Mouse (Mus musculus) midbrain, postnatal 0 days (tissue): ENCODE measurements around the gene Cdh1. TPM values are rescaled to one million over a fixed set of nuclear protein-coding genes. Genes with fewer than 3 reads are reported as not detected.

Experiments
- ATAC-seq: fragments of 200-750 bp; cut with Nextera tagmentation; 2 replicates; pipeline ENCODE4 v1.8.0; 2017; ENCODE audit warnings: moderate number of reproducible peaks, mild to moderate bottlenecking, moderate TSS enrichment, moderate library complexity; ENCODE audit not compliant: low FRiP score
- DNase-seq: peaks from one replicate; pipeline ENCODE4 v3.0.0-alpha.2; 2015; ENCODE audit warnings: low spot score
- H3K27ac ChIP-seq: fragments of 300-500 bp; sonication (generic); 2 replicates; pipeline ENCODE4 v1.5.1; 2014; ENCODE audit warnings: low read depth, mild to moderate bottlenecking, low read length, mixed read lengths
- H3K27me3 ChIP-seq: fragments of 300-500 bp; sonication (generic); 2 replicates; pipeline ENCODE4 v1.6.1; 2014; ENCODE audit warnings: low read length, control low read depth, mixed read lengths; ENCODE audit not compliant: insufficient read depth
- H3K36me3 ChIP-seq: fragments of 300-500 bp; sonication (generic); 2 replicates; pipeline ENCODE4 v1.6.1; 2014; ENCODE audit warnings: low read length, control low read depth, mixed read lengths; ENCODE audit not compliant: insufficient read depth
- H3K4me1 ChIP-seq: fragments of 300-500 bp; sonication (generic); 2 replicates; pipeline ENCODE4 v1.6.1; 2014; ENCODE audit warnings: mild to moderate bottlenecking, control low read depth, antibody characterized with exemption, low read length, mixed read lengths; ENCODE audit not compliant: insufficient read depth
- H3K4me2 ChIP-seq: fragments of 300-500 bp; sonication (generic); 2 replicates; pipeline ENCODE4 v1.6.1; 2014; ENCODE audit warnings: low read depth, mild to moderate bottlenecking, low read length, mixed read lengths; ENCODE audit not compliant: poor library complexity, severe bottlenecking
- H3K4me3 ChIP-seq: fragments of 300-500 bp; sonication (generic); 2 replicates; pipeline ENCODE4 v1.5.1; 2014; ENCODE audit warnings: low read depth, mild to moderate bottlenecking, low read length, moderate library complexity
- H3K9ac ChIP-seq: fragments of 300-500 bp; sonication (generic); replicated peaks from 2 replicates; pipeline ENCODE4 v1.6.1; 2014; ENCODE audit warnings: mild to moderate bottlenecking, low read length, moderate library complexity, mixed read lengths; ENCODE audit not compliant: poor library complexity, severe bottlenecking
- H3K9me3 ChIP-seq: fragments of 300-500 bp; sonication (generic); 2 replicates; pipeline ENCODE4 v1.6.1; 2016; ENCODE audit warnings: low read length, control low read depth
- CTCF ChIP-seq: IDR thresholded peaks from 2 replicates; pipeline ENCODE4 v1.5.1; 2016; ENCODE audit warnings: antibody characterized with exemption, mild to moderate bottlenecking
- WGBS: fragments of 180-500 bp; shearing (Covaris S2); extraction: QIAGEN DNeasy Blood & Tissue Kit; methylation state at CpG from one replicate; pipeline ENCODE4 v1.1.7; 2014; 5-methylcytosine and 5-hydroxymethylcytosine counted together
- polyA plus RNA-seq: library from polyadenylated mRNA; unstranded; fragments of >200 nt; fragmentation: Nextera tagmentation; extraction: Ambion mirVana; gene quantifications from 2 replicates; pipeline ENCODE4 v1.2.1, GENCODE M21; 2015
- total RNA-seq: library from RNA; depleted of rRNA; stranded (reverse); fragments of >200 nt; gene quantifications from 2 replicates; pipeline ENCODE4 v1.2.3, GENCODE M21; 2014

The Cdh1 gene
- total and polyA plus RNA-seq, 2 experiments from 2014 or later, result 6.9 to 7.9 TPM

GRCm38 (mm10) chr8:106699588-106699987 is 96.4 kb downstream of the Cdh1 start:
- Histone ChIP-seq H3K36me3 (peaks cover 15% of the 10 kb centered on the region), H3K4me2 (no peak overlapping the region), H3K27me3 (no peaks in the 10 kb centered on the region), H3K9ac (no peak overlapping the region), H3K4me1 (no peaks in the 10 kb centered on the region), H3K9me3 (no peaks in the 10 kb centered on the region), H3K27ac (no peak overlapping the region), H3K4me3 (no peak overlapping the region)
- ATAC-seq (no peak), DNase-seq (peak; percentile 76)
- peak; percentile 90 for TF ChIP-seq CTCF
- 83% methylated on average over 5 of the region's 5 CpGs for WGBS

- WGBS, result 95% methylated on average over 6 of the region's 6 CpGs
- Histone ChIP-seq H3K27me3 (no peaks in the 10 kb centered on the region), H3K4me1 (no peaks in the 10 kb centered on the region), H3K27ac (no peak overlapping the region), H3K4me3 (no peak overlapping the region), H3K4me2 (no peak overlapping the region), H3K9ac (no peak overlapping the region), H3K9me3 (no peaks in the 10 kb centered on the region), H3K36me3 (peaks cover 15% of the 10 kb centered on the region)
- ATAC-seq, result no peak
- no peak for DNase-seq
- no peak for TF ChIP-seq CTCF
These were observed 97.0 kb downstream of the Cdh1 start for GRCm38 (mm10) chr8:106700131-106700530.

- H3K36me3 ChIP-seq, result peaks cover 9% of the 10 kb centered on the region
- no peaks in the 10 kb centered on the region for H3K27me3 ChIP-seq
- TF ChIP-seq CTCF, result no peak
- no peak for ATAC-seq
- 97% methylated on average over 3 of the region's 3 CpGs for WGBS
- H3K4me2 ChIP-seq, result no peak overlapping the region
- no peak overlapping the region for H3K27ac ChIP-seq
- no peaks in the 10 kb centered on the region for H3K4me1 ChIP-seq
- no peak overlapping the region for H3K4me3 ChIP-seq
- H3K9me3 ChIP-seq, result no peaks in the 10 kb centered on the region
- no peak for DNase-seq
- no peak overlapping the region for H3K9ac ChIP-seq
These were observed 98.2 kb downstream of the Cdh1 start for GRCm38 (mm10) chr8:106701360-106701759.

GRCm38 (mm10) chr8:106704199-106704900 is 101.2 kb downstream of the Cdh1 start:
- Histone ChIP-seq H3K27ac (no peak overlapping the region), H3K4me1 (no peaks in the 10 kb centered on the region), H3K36me3 (peaks cover 3% of the 10 kb centered on the region; the same call in 1 of the 2 replicates), H3K4me3 (no peak overlapping the region), H3K9ac (no peak overlapping the region), H3K4me2 (no peak overlapping the region), H3K27me3 (no peaks in the 10 kb centered on the region), H3K9me3 (no peaks in the 10 kb centered on the region)
- DNase-seq (no peak), ATAC-seq (peak; percentile 38; the same call in 1 of the 2 replicates)
- no peak for TF ChIP-seq CTCF
- 82% methylated on average over 9 of the region's 9 CpGs for WGBS

- H3K27ac ChIP-seq, result no peak overlapping the region
- no peak overlapping the region for H3K4me3 ChIP-seq
- no peak overlapping the region for H3K9ac ChIP-seq
- H3K4me1 ChIP-seq, result no peaks in the 10 kb centered on the region
- DNase-seq (peak; percentile 68), ATAC-seq (peak; percentile 58; the same call in 1 of the 2 replicates)
- TF ChIP-seq CTCF, result no peak
- no peak overlapping the region for H3K4me2 ChIP-seq
- no peaks in the 10 kb centered on the region for H3K27me3 ChIP-seq
- peaks cover 3% of the 10 kb centered on the region; the same call in 1 of the 2 replicates for H3K36me3 ChIP-seq
- no peaks in the 10 kb centered on the region for H3K9me3 ChIP-seq
- WGBS, result 55% methylated on average over 9 of the region's 9 CpGs
These were observed 101.8 kb downstream of the Cdh1 start for GRCm38 (mm10) chr8:106704901-106705321.

- H3K9me3 ChIP-seq, result no peaks in the 10 kb centered on the region
- WGBS, result 88% methylated on average over 6 of the region's 6 CpGs
- H3K27me3 ChIP-seq, result no peaks in the 10 kb centered on the region
- no peak overlapping the region for H3K4me2 ChIP-seq
- TF ChIP-seq CTCF, result no peak
- H3K9ac ChIP-seq, result no peak overlapping the region
- DNase-seq (no peak), ATAC-seq (no peak)
- H3K4me1 ChIP-seq, result no peaks in the 10 kb centered on the region
- H3K27ac ChIP-seq, result no peak overlapping the region
- H3K36me3 ChIP-seq, result no peaks in the 10 kb centered on the region
- no peak overlapping the region for H3K4me3 ChIP-seq
These were observed 103.0 kb downstream of the Cdh1 start for GRCm38 (mm10) chr8:106706194-106706593.
